ENCODE assay signal across 10 mouse cellular contexts in the genomic region with DNA sequence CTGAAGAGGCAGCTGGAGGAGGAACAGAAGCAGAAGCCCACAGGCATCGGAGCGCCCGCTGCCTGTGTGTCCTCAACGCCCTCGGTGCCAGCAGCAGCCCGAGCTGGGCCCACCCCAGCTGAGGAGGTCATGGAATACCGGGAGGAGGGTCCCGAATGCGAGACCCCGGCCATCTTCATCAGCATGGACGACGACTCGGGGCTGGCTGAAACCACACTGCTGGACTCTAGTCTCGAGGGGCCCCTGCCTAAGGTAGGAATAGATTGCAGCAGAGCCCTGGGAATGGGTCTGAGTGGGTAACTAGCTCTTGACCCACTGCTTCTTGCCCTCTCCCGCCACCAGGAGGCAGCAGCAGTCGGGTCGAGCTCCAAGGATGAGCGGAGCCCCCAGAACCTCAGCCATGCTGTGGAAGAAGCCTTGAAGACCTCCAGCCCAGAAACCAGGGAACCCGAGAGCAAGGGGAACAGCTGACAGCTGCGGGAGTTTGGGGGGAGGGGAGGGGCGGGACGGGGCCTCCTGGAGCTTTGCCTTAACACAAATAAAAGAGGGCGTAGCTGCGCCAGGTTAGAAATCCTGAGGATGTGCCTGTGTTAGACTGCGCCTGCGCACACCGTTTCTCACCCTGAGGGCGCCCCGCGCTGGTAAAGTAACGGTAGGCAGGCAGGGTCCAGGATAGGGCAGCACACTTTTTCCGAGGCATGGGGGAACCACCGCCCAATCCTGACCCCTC. TPM values are rescaled to one million over a fixed set of nuclear protein-coding genes. Genes with fewer than 3 reads are reported as not detected.
A peak's percentile ranks its signal among the peaks of the same experiment; 100 is the strongest.
DNase-seq lines count a peak whose midpoint lies in the region; ATAC-seq lines count a peak whose summit lies in the region.
"Had no signal": no experiment of that assay in that cellular context is flagged by ENCODE, and none has a peak within 500 bp of the region (broad histone marks: within the 10 kb centered on the region; RNA-seq: fewer than 3 reads in every experiment).

A gene (plus strand): TSS at position 644 of the 730 bp plus-strand sequence.

- no peaks in the 10 kb centered on the region for H3K27me3 ChIP-seq in heart, embryonic 12.5 days (replicated peaks)
- H3K27me3 ChIP-seq in limb, embryonic 10.5 days (ENCODE audit: low read depth, poor library complexity, severe bottlenecking), result no peaks in the 10 kb centered on the region
- no peaks in the 10 kb centered on the region for H3K27me3 ChIP-seq in neural tube, embryonic 12.5 days (replicated peaks)
- H3K27me3 ChIP-seq: Patski had no signal

- H3K9me3 ChIP-seq in heart, embryonic 12.5 days (replicated peaks), result peaks cover 7% of the 10 kb centered on the region; the same call in 1 of the 2 replicates
- H3K9me3 ChIP-seq in limb, embryonic 10.5 days (replicated peaks), result no peaks in the 10 kb centered on the region
- H3K9me3 ChIP-seq in neural tube, embryonic 12.5 days, result no peaks in the 10 kb centered on the region
- H3K9me3 ChIP-seq: liver, embryonic 15.5 days had no signal

- 0 out of 2 replicates have a peak, but pooled peaks cover 8% of the 10 kb centered on the region for H3K4me1 ChIP-seq in heart, embryonic 12.5 days (replicated peaks)
- peaks cover 11% of the 10 kb centered on the region for H3K4me1 ChIP-seq in limb, embryonic 10.5 days
- H3K4me1 ChIP-seq in neural tube, embryonic 12.5 days, result peaks cover 11% of the 10 kb centered on the region
- H3K4me1 ChIP-seq: liver, embryonic 15.5 days had no signal

- DNase-seq in cerebellum, adult 11-12 months, result peak; percentile 46
- DNase-seq in cerebellum, adult 9-11 months, result no peak
- peak; percentile 23 for DNase-seq in 416B (ENCODE audit: low read depth)
- peak; percentile 86 to 89 for DNase-seq in cerebellum, postnatal 10 days
- peak; percentile 82 for DNase-seq in limb, embryonic 10.5 days (ENCODE audit: low spot score)
- no peak for DNase-seq in urinary bladder, adult 2 months (ENCODE audit: low spot score)

- no peak within 1 kb of the TSS for H3K27ac ChIP-seq in heart, embryonic 12.5 days (ENCODE audit: poor library complexity, severe bottlenecking)
- 0 out of 2 replicates have a peak within 1 kb of the TSS, but pooled peaks have one; percentile 27 for H3K27ac ChIP-seq in limb, embryonic 10.5 days
- no peak within 1 kb of the TSS for H3K27ac ChIP-seq in neural tube, embryonic 12.5 days
- H3K27ac ChIP-seq: liver, embryonic 15.5 days had no signal

- ATAC-seq in heart, embryonic 12.5 days (ENCODE audit: insufficient number of reproducible peaks, low FRiP score), result no peak
- peak; percentile 74 for ATAC-seq in neural tube, embryonic 12.5 days (ENCODE audit: low FRiP score, low read depth)
- ATAC-seq: Patski had no signal

- WGBS in heart, embryonic 12.5 days, result 36% methylated on average over 33 of the region's 33 CpGs
- WGBS in limb, embryonic 10.5 days, result 26% methylated on average over 33 of the region's 33 CpGs
- WGBS in neural tube, embryonic 12.5 days, result 20% methylated on average over 33 of the region's 33 CpGs

- H3K4me3 ChIP-seq in heart, embryonic 12.5 days, result peak within 1 kb of the TSS; percentile 14; the same call in 1 of the 2 replicates
- H3K4me3 ChIP-seq in limb, embryonic 10.5 days, result peak within 1 kb of the TSS; percentile 37
- H3K4me3 ChIP-seq in neural tube, embryonic 12.5 days, result peak within 1 kb of the TSS; percentile 18; the same call in 1 of the 2 replicates
- H3K4me3 ChIP-seq: liver, embryonic 15.5 days had no signal

- 0 out of 2 replicates have a peak within 1 kb of the TSS, but pooled peaks have one; percentile 27 for H3K9ac ChIP-seq in heart, embryonic 12.5 days
- H3K9ac ChIP-seq in neural tube, embryonic 12.5 days, result 0 out of 2 replicates have a peak within 1 kb of the TSS, but pooled peaks have one; percentile 29
- H3K9ac ChIP-seq: liver, embryonic 15.5 days had no signal

- H3K4me2 ChIP-seq in heart, embryonic 12.5 days, result peak within 1 kb of the TSS; percentile 56
- H3K4me2 ChIP-seq in neural tube, embryonic 12.5 days (replicated peaks), result peak within 1 kb of the TSS; percentile 59
- H3K4me2 ChIP-seq: liver, embryonic 15.5 days had no signal

- H3K36me3 ChIP-seq in heart, embryonic 12.5 days, result peaks cover 54% of the 10 kb centered on the region
- H3K36me3 ChIP-seq in limb, embryonic 10.5 days, result peaks cover 72% of the 10 kb centered on the region
- peaks cover 36% of the 10 kb centered on the region for H3K36me3 ChIP-seq in neural tube, embryonic 12.5 days

RNA-seq across cellular contexts. Expression of the gene that starts here (rescaled TPM):
- not detected in 2 replicates for polyA plus RNA-seq in heart, embryonic 12.5 days (2016; fragmentation: Nextera tagmentation; extraction: Ambion mirVana)
- not detected in 2 replicates for polyA plus RNA-seq in limb, embryonic 10.5 days (2016; fragmentation: Nextera tagmentation; extraction: Ambion mirVana)
- polyA plus RNA-seq in neural tube, embryonic 12.5 days (2016; fragmentation: Nextera tagmentation; extraction: Ambion mirVana), result not detected in 2 replicates
- polyA plus RNA-seq in urinary bladder, adult 2 months (2012; rRNA removed), result 0.03 TPM in 1 of 2 replicates, not detected in the other
- polyA plus RNA-seq: liver, embryonic 15.5 days; Patski had no signal

Comparison
In these comparisons a context has a peak if more than half of its experiments do, and no peak if none do; other contexts are left out.
1. DNase-seq: peak in cerebellum, adult 11-12 months (single experiment), 416B (single experiment) and cerebellum, postnatal 10 days (2 of 2); none in cerebellum, adult 9-11 months (single experiment) and urinary bladder, adult 2 months (single experiment).
2. Peak in DNase-seq, H3K4me3 ChIP-seq and H3K27ac ChIP-seq in limb, embryonic 10.5 days; RNA of the gene not detected or under 1 TPM.
3. Peak in ATAC-seq, H3K4me3 ChIP-seq, H3K9ac ChIP-seq and H3K4me2 ChIP-seq in neural tube, embryonic 12.5 days; RNA of the gene not detected or under 1 TPM.
4. Peak in every context shown above with its lines, with median percentiles within 50 percentile points of each other: H3K4me3 ChIP-seq.